Mouse (Mus musculus) megakaryocyte, embryonic 14.5 days (primary cell): ENCODE measurements at regions not wholly inside any gene's neighbourhood (a gene's known extent, or its start where the extent isn't known, plus 50 kb on each side); places are given as distances from the start of the nearest gene placed in this dataset.

Experiments used
- FLI1 ChIP-seq: IDR thresholded peaks from 2 replicates; pipeline ENCODE4 v1.6.1; 2012; ENCODE audit warnings: low read length, inconsistent platforms, mixed read lengths
- GATA1 ChIP-seq: IDR thresholded peaks from 3 replicates; pipeline ENCODE4 v1.6.1; 2012; ENCODE audit warnings: mixed read lengths, low read length, inconsistent platforms, borderline replicate concordance

DNA sequence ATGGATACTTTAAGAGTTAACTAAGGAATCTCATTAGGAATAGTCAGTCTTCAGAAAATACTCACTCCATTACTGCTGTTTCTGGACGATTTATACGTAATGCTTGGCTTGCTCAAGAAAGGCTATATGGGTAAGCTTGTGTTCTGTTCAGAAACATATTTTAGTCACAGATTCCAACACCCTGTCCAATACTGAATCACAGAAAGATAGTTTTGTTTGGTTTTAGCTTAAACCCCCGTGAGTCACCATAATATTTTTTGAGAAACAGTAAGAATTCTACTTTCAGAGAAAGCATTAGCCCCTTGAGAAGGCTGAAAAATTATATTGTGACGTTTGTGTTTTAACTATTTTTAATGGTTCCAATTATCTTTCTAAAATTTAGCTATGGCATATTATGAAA, 1037.3 kb downstream of the Slc22a22 start:
- TF ChIP-seq GATA1 = no peak
- no peak for TF ChIP-seq FLI1
